Mouse (Mus musculus): Measurements from ENCODE around the gene Ank3. TPM values are rescaled to one million over a fixed set of nuclear protein-coding genes. Genes with fewer than 3 reads are reported as not detected.

Gene Ank3
- polyA plus RNA-seq, 1 experiment from 2014 or later: 34.9 TPM

GRCm38 (mm10) chr10:69627767-69628166 lies 229.2 kb downstream of the Ank3 start:
- whole genome bisulfite sequencing: 95% methylated on average over 3 of the region's 3 CpGs
- H3K36me3 ChIP-seq: no peaks in the 10 kb centered on the region
- no peaks in the 10 kb centered on the region for H3K9me3 ChIP-seq (replicated peaks)
- H3K4me3 ChIP-seq: no peak overlapping the region
- H3K27me3 ChIP-seq (ENCODE audit: low read depth, poor library complexity, severe bottlenecking): no peaks in the 10 kb centered on the region
- no peak overlapping the region for H3K27ac ChIP-seq (replicated peaks)
- DNase-seq (ENCODE audit: low spot score): no peak
- H3K4me1 ChIP-seq: peaks cover 4% of the 10 kb centered on the region; the same call in 1 of the 2 replicates

GRCm38 (mm10) chr10:69628743-69629142 lies 230.2 kb downstream of the Ank3 start:
- WGBS: 74% methylated on average over 6 of the region's 6 CpGs
- Histone ChIP-seq H3K4me3 (no peak overlapping the region), H3K36me3 (no peaks in the 10 kb centered on the region), H3K27ac (replicated peaks) (no peak overlapping the region), H3K9me3 (replicated peaks) (no peaks in the 10 kb centered on the region), H3K4me1 (peaks cover 4% of the 10 kb centered on the region; the same call in 1 of the 2 replicates), H3K27me3 (ENCODE audit: low read depth, poor library complexity, severe bottlenecking) (no peaks in the 10 kb centered on the region)
- DNase-seq (ENCODE audit: low spot score): no peak

- H3K4me1 ChIP-seq: peaks cover 9% of the 10 kb centered on the region
- 61% methylated on average over 7 of the region's 7 CpGs for WGBS
- DNase-seq (ENCODE audit: low spot score): no peak
- H3K4me3 ChIP-seq: no peak overlapping the region
- no peaks in the 10 kb centered on the region for H3K27me3 ChIP-seq (ENCODE audit: low read depth, poor library complexity, severe bottlenecking)
- H3K27ac ChIP-seq (replicated peaks): no peak overlapping the region
- no peaks in the 10 kb centered on the region for H3K36me3 ChIP-seq
- H3K9me3 ChIP-seq (replicated peaks): no peaks in the 10 kb centered on the region
Observed at GRCm38 (mm10) chr10:69630802-69631388, 232.3 kb downstream of the Ank3 start.

- 88% methylated on average over 8 of the region's 8 CpGs for WGBS
Observed at GRCm38 (mm10) chr10:69632885-69633284, 234.3 kb downstream of the Ank3 start.

GRCm38 (mm10) chr10:69634891-69635290 lies 236.3 kb downstream of the Ank3 start:
- Histone ChIP-seq H3K4me3 (no peak overlapping the region), H3K4me1 (peaks cover 13% of the 10 kb centered on the region), H3K27me3 (ENCODE audit: low read depth, poor library complexity, severe bottlenecking) (no peaks in the 10 kb centered on the region), H3K9me3 (replicated peaks) (no peaks in the 10 kb centered on the region), H3K36me3 (no peaks in the 10 kb centered on the region), H3K27ac (replicated peaks) (no peak overlapping the region)
- DNase-seq (ENCODE audit: low spot score): no peak
- WGBS: 90% methylated on average over 5 of the region's 5 CpGs

More at GRCm38 (mm10) chr10:69632885-69633284, 234.3 kb downstream of the Ank3 start:
- Histone ChIP-seq H3K27me3 (ENCODE audit: low read depth, poor library complexity, severe bottlenecking) (no peaks in the 10 kb centered on the region), H3K4me1 (peaks cover 13% of the 10 kb centered on the region), H3K9me3 (replicated peaks) (no peaks in the 10 kb centered on the region), H3K4me3 (no peak overlapping the region), H3K36me3 (no peaks in the 10 kb centered on the region), H3K27ac (replicated peaks) (no peak overlapping the region)
- no peak for DNase-seq (ENCODE audit: low spot score)

GRCm38 (mm10) chr10:69635910-69636656 lies 237.5 kb downstream of the Ank3 start:
- 73% methylated on average over 11 of the region's 11 CpGs for WGBS
- Histone ChIP-seq H3K9me3 (replicated peaks) (no peaks in the 10 kb centered on the region), H3K4me1 (peaks cover 9% of the 10 kb centered on the region; the same call in 1 of the 2 replicates), H3K27me3 (ENCODE audit: low read depth, poor library complexity, severe bottlenecking) (no peaks in the 10 kb centered on the region), H3K4me3 (no peak overlapping the region), H3K36me3 (no peaks in the 10 kb centered on the region), H3K27ac (replicated peaks) (no peak overlapping the region)
- no peak for DNase-seq (ENCODE audit: low spot score)

GRCm38 (mm10) chr10:69639138-69639537 lies 240.6 kb downstream of the Ank3 start:
- no peaks in the 10 kb centered on the region for H3K36me3 ChIP-seq

GRCm38 (mm10) chr10:69640617-69641016 lies 242.0 kb downstream of the Ank3 start:
- H3K4me1 ChIP-seq: peaks cover 4% of the 10 kb centered on the region; the same call in 1 of the 2 replicates
- H3K27ac ChIP-seq (replicated peaks): no peak overlapping the region
- H3K9me3 ChIP-seq (replicated peaks): no peaks in the 10 kb centered on the region
- no peaks in the 10 kb centered on the region for H3K36me3 ChIP-seq
- H3K4me3 ChIP-seq: no peak overlapping the region
- WGBS: 74% methylated on average over 4 of the region's 4 CpGs
- DNase-seq (ENCODE audit: low spot score): no peak
- no peaks in the 10 kb centered on the region for H3K27me3 ChIP-seq (ENCODE audit: low read depth, poor library complexity, severe bottlenecking)

More at GRCm38 (mm10) chr10:69639138-69639537, 240.6 kb downstream of the Ank3 start:
- no peak for DNase-seq (ENCODE audit: low spot score)
- Histone ChIP-seq H3K4me1 (peaks cover 9% of the 10 kb centered on the region; the same call in 1 of the 2 replicates), H3K27me3 (ENCODE audit: low read depth, poor library complexity, severe bottlenecking) (no peaks in the 10 kb centered on the region), H3K9me3 (replicated peaks) (no peaks in the 10 kb centered on the region), H3K27ac (replicated peaks) (no peak overlapping the region), H3K4me3 (no peak overlapping the region)
- 92% methylated on average over 6 of the region's 6 CpGs for WGBS

GRCm38 (mm10) chr10:69643481-69643880 lies 244.9 kb downstream of the Ank3 start:
- no peaks in the 10 kb centered on the region for H3K36me3 ChIP-seq
- WGBS: 75% methylated on average over 3 of the region's 3 CpGs
- H3K4me3 ChIP-seq: no peak overlapping the region
- H3K4me1 ChIP-seq: no peaks in the 10 kb centered on the region
- no peaks in the 10 kb centered on the region for H3K27me3 ChIP-seq (ENCODE audit: low read depth, poor library complexity, severe bottlenecking)
- no peak for DNase-seq (ENCODE audit: low spot score)
- H3K27ac ChIP-seq (replicated peaks): no peak overlapping the region
- H3K9me3 ChIP-seq (replicated peaks): no peaks in the 10 kb centered on the region

- DNase-seq (ENCODE audit: low spot score): no peak
- no peaks in the 10 kb centered on the region for H3K4me1 ChIP-seq
- WGBS: 86% methylated on average over 6 of the region's 6 CpGs
- H3K9me3 ChIP-seq (replicated peaks): no peaks in the 10 kb centered on the region
- H3K27me3 ChIP-seq (ENCODE audit: low read depth, poor library complexity, severe bottlenecking): no peaks in the 10 kb centered on the region
- H3K27ac ChIP-seq (replicated peaks): no peak overlapping the region
- no peak overlapping the region for H3K4me3 ChIP-seq
- no peaks in the 10 kb centered on the region for H3K36me3 ChIP-seq
Observed at GRCm38 (mm10) chr10:69643986-69644385, 245.4 kb downstream of the Ank3 start.

- Histone ChIP-seq H3K4me3 (no peak overlapping the region), H3K27me3 (ENCODE audit: low read depth, poor library complexity, severe bottlenecking) (no peaks in the 10 kb centered on the region), H3K4me1 (peaks cover 8% of the 10 kb centered on the region), H3K27ac (replicated peaks) (no peak overlapping the region), H3K36me3 (no peaks in the 10 kb centered on the region), H3K9me3 (replicated peaks) (no peaks in the 10 kb centered on the region)
- no peak for DNase-seq (ENCODE audit: low spot score)
- WGBS: 85% methylated on average over 5 of the region's 5 CpGs
Observed at GRCm38 (mm10) chr10:69645311-69645802, 246.8 kb downstream of the Ank3 start.

- no peak overlapping the region for H3K4me3 ChIP-seq
- H3K4me1 ChIP-seq: peaks cover 13% of the 10 kb centered on the region
- no peak overlapping the region for H3K27ac ChIP-seq (replicated peaks)
- DNase-seq (ENCODE audit: low spot score): no peak
- H3K36me3 ChIP-seq: no peaks in the 10 kb centered on the region
- WGBS: 94% methylated on average over 9 of the region's 9 CpGs
- no peaks in the 10 kb centered on the region for H3K9me3 ChIP-seq (replicated peaks)
- H3K27me3 ChIP-seq (ENCODE audit: low read depth, poor library complexity, severe bottlenecking): no peaks in the 10 kb centered on the region
Observed at GRCm38 (mm10) chr10:69645929-69646328, 247.4 kb downstream of the Ank3 start.

- DNase-seq (ENCODE audit: low spot score): no peak
- WGBS: 56% methylated on average over 4 of the region's 4 CpGs
Observed at GRCm38 (mm10) chr10:69650074-69650473, 251.5 kb downstream of the Ank3 start.

More at GRCm38 (mm10) chr10:69650074-69650473, 251.5 kb downstream of the Ank3 start:
- Histone ChIP-seq H3K9me3 (replicated peaks) (no peaks in the 10 kb centered on the region), H3K27me3 (ENCODE audit: low read depth, poor library complexity, severe bottlenecking) (no peaks in the 10 kb centered on the region), H3K4me3 (no peak overlapping the region), H3K27ac (replicated peaks) (no peak overlapping the region), H3K4me1 (peaks cover 33% of the 10 kb centered on the region), H3K36me3 (no peaks in the 10 kb centered on the region)

All from midbrain, embryonic 10.5 days (tissue).